Comparison of ENCODE assay signal across 11 mouse cellular contexts in the genomic region with DNA sequence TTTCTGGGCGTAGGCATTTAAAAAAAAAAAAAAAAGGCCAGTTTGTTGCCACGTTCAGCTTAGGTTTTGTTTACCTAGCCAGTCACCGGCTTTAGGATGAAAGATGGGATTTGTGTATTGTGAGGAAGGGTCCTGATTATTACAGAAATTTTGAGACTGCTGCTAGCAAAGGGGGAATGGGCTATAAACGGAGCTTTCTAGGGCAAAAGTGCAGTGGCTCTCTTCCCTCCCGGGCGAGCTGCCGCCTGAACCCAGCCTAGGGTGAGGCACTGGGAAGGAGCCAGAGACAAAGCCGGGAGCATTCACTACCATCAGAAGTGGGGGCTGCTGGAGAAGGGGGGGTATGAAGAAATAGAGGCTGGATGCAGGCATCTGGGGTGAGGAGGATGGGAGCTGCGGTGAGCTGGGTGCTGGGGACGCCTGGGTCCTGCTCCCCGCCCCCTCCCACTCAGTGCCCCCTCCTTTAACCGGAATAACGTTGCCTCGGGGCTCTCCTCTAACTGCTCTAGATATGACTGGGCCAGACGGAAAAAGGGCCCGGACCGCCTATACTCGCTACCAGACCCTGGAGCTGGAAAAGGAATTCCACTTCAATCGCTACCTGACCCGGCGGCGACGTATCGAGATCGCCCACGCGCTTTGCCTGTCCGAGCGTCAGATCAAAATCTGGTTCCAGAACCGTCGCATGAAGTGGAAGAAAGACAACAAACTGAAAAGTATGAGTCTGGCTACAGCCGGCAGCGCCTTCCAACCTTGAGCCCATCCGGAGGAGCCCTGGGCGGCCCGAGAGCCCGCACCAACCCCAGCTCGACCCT. TPM values are rescaled to one million over a fixed set of nuclear protein-coding genes. Genes with fewer than 3 reads are reported as not detected.
A peak's percentile ranks its signal among the peaks of the same experiment; 100 is the strongest.
DNase-seq lines count a peak whose midpoint lies in the region; ATAC-seq and TF ChIP-seq lines count a peak whose summit lies in the region.
"Had no signal": no experiment of that assay in that cellular context is flagged by ENCODE, and none has a peak within 500 bp of the region (broad histone marks: within the 10 kb centered on the region; RNA-seq: fewer than 3 reads in every experiment).

No protein-coding gene starts in this region.

- H3K4me2 ChIP-seq in embryonic facial prominence, embryonic 15.5 days (replicated peaks): no peak overlapping the region
- peak overlapping the region; percentile 95 for H3K4me2 ChIP-seq in kidney, embryonic 14.5 days (replicated peaks; ENCODE audit: low read depth, low read length)
- H3K4me2 ChIP-seq in liver, postnatal 0 days (ENCODE audit: low read depth, low read length): peak overlapping the region; percentile 65
- H3K4me2 ChIP-seq: forebrain, embryonic 13.5 days had no signal

- H3K27me3 ChIP-seq in heart, adult 2 months (ENCODE audit: control insufficient read depth, insufficient read depth, low read length): peaks cover 33% of the 10 kb centered on the region
- peaks cover 100% of the 10 kb centered on the region for H3K27me3 ChIP-seq in embryonic facial prominence, embryonic 15.5 days
- H3K27me3 ChIP-seq in kidney, embryonic 14.5 days (ENCODE audit: control insufficient read depth, insufficient read depth, low read length): no peaks in the 10 kb centered on the region
- H3K27me3 ChIP-seq in liver, postnatal 0 days (ENCODE audit: insufficient read depth, low read length): peaks cover 95% of the 10 kb centered on the region

- 0 out of 2 replicates have a peak, but pooled peaks have one; percentile 51 for ATAC-seq in embryonic facial prominence, embryonic 15.5 days (ENCODE audit: insufficient number of reproducible peaks, low FRiP score, low TSS enrichment, low read depth)
- no peak for ATAC-seq in kidney, embryonic 14.5 days (ENCODE audit: low FRiP score, low TSS enrichment)
- no peak for ATAC-seq in liver, postnatal 0 days
- ATAC-seq: forebrain, embryonic 13.5 days had no signal

- WGBS in heart, adult 2 months: 11% methylated on average over 38 of the region's 38 CpGs
- 1% methylated on average over 38 of the region's 38 CpGs for WGBS in embryonic facial prominence, embryonic 15.5 days
- WGBS in kidney, embryonic 14.5 days: 10% methylated on average over 38 of the region's 38 CpGs
- WGBS in liver, postnatal 0 days (ENCODE audit: insufficient replicate concordance): 6% methylated on average over 37 of the region's 38 CpGs

- H3K79me2 ChIP-seq in heart, adult 2 months (replicated peaks; ENCODE audit: control insufficient read depth, insufficient read depth, low read length): no peaks in the 10 kb centered on the region

- no peak for DNase-seq in heart, adult 2 months
- DNase-seq in heart, postnatal 36 days: no peak
- no peak for DNase-seq in liver, postnatal 0 days
- DNase-seq in layer of hippocampus, postnatal 14 days (ENCODE audit: low spot score in 2 of 2): no peak
- no peak for DNase-seq in spleen, postnatal 4 days (ENCODE audit: low spot score in 2 of 2)
- DNase-seq in spleen, postnatal 14 days (ENCODE audit: low spot score in 2 of 2): no peak
- DNase-seq: cerebellum, adult 8-10 months had no signal

- 0 out of 2 replicates have a peak overlapping the region, but pooled peaks have one; percentile 14 for H3K9ac ChIP-seq in heart, adult 2 months (ENCODE audit: low read depth, low read length)
- H3K9ac ChIP-seq in embryonic facial prominence, embryonic 15.5 days: no peak overlapping the region
- peak overlapping the region; percentile 99 for H3K9ac ChIP-seq in kidney, embryonic 14.5 days (ENCODE audit: low read depth, low read length)
- H3K9ac ChIP-seq in liver, postnatal 0 days (replicated peaks): no peak overlapping the region
- H3K9ac ChIP-seq: forebrain, embryonic 13.5 days had no signal

- TF ChIP-seq EP300 in heart, adult 2 months (IDR thresholded peaks at IDR 0.05; ENCODE audit: insufficient read depth, low read depth, low read length): no peak
- no peak for TF ChIP-seq EP300 in liver, postnatal 0 days (IDR thresholded peaks at IDR 0.05; ENCODE audit: low read depth)

- H3K9me3 ChIP-seq in embryonic facial prominence, embryonic 15.5 days (replicated peaks): no peaks in the 10 kb centered on the region
- no peaks in the 10 kb centered on the region for H3K9me3 ChIP-seq in kidney, embryonic 14.5 days (ENCODE audit: control insufficient read depth, low read length)
- H3K9me3 ChIP-seq in liver, postnatal 0 days (ENCODE audit: low read length): no peaks in the 10 kb centered on the region
- H3K9me3 ChIP-seq: forebrain, embryonic 13.5 days had no signal

- no peak overlapping the region for H3K27ac ChIP-seq in heart, adult 2 months
- no peak overlapping the region for H3K27ac ChIP-seq in embryonic facial prominence, embryonic 15.5 days (replicated peaks)
- H3K27ac ChIP-seq in kidney, embryonic 14.5 days (ENCODE audit: low read depth, low read length): peak overlapping the region; percentile 100
- H3K27ac ChIP-seq in liver, postnatal 0 days (ENCODE audit: low read depth): no peak overlapping the region
- H3K27ac ChIP-seq: forebrain, embryonic 13.5 days had no signal

- TF ChIP-seq POLR2A in heart, adult 2 months (IDR thresholded peaks at IDR 0.05; ENCODE audit: insufficient read depth, low read depth, low read length): no peak

- intact Hi-C loops in heart, adult 2 months (cut with DNase I): loop anchor here (5.0 kb wide), 2 partner anchors 233 to 248 kb away; no protein-coding TSS in a partner anchor
- intact Hi-C loops in heart, postnatal 36 days (cut with DNase I): no loop called here

- no peaks in the 10 kb centered on the region for H3K4me1 ChIP-seq in heart, adult 2 months (ENCODE audit: control insufficient read depth, insufficient read depth, low read length)
- peaks cover 14% of the 10 kb centered on the region; the same call in 1 of the 2 replicates for H3K4me1 ChIP-seq in embryonic facial prominence, embryonic 15.5 days
- peaks cover 58% of the 10 kb centered on the region for H3K4me1 ChIP-seq in kidney, embryonic 14.5 days (ENCODE audit: control insufficient read depth, insufficient read depth, low read length)
- no peaks in the 10 kb centered on the region for H3K4me1 ChIP-seq in liver, postnatal 0 days (ENCODE audit: insufficient read depth)

- H3K4me3 ChIP-seq in heart, adult 2 months: no peak overlapping the region; the same call in 1 of the 2 replicates
- H3K4me3 ChIP-seq in embryonic facial prominence, embryonic 15.5 days (replicated peaks): no peak overlapping the region
- H3K4me3 ChIP-seq in kidney, embryonic 14.5 days (ENCODE audit: low read length): peak overlapping the region; percentile 53
- peak overlapping the region; percentile 25 for H3K4me3 ChIP-seq in liver, postnatal 0 days (ENCODE audit: low read depth, low read length)
- H3K4me3 ChIP-seq: forebrain, embryonic 13.5 days had no signal

- no peaks in the 10 kb centered on the region for H3K36me3 ChIP-seq in heart, adult 2 months (ENCODE audit: control insufficient read depth, insufficient read depth, low read length)
- H3K36me3 ChIP-seq in embryonic facial prominence, embryonic 15.5 days: no peaks in the 10 kb centered on the region
- H3K36me3 ChIP-seq in kidney, embryonic 14.5 days (ENCODE audit: control insufficient read depth, insufficient read depth, low read length): peaks cover 41% of the 10 kb centered on the region
- no peaks in the 10 kb centered on the region for H3K36me3 ChIP-seq in liver, postnatal 0 days (replicated peaks; ENCODE audit: insufficient read depth, low read length)

- no peak for TF ChIP-seq CTCF in heart, adult 2 months (IDR thresholded peaks at IDR 0.05)
- no peak for TF ChIP-seq CTCF in liver, postnatal 0 days (IDR thresholded peaks at IDR 0.05; ENCODE audit: low read depth)

RNA-seq across cellular contexts. Expression of a gene that starts 1.5 kb away (rescaled TPM):
- total RNA-seq in heart, adult 2 months (2021): under 1 TPM in 1 of 2 experiments, not detected in 1; 0.18 TPM
- 0.20 and 0.23 TPM in 2 replicates for polyA plus RNA-seq in heart, adult 2 months (2012; rRNA removed)
- under 1 TPM; 0.19 to 0.22 TPM for total RNA-seq in heart, postnatal 36 days (2021)
- polyA plus RNA-seq in embryonic facial prominence, embryonic 15.5 days (2015; fragmentation: Nextera tagmentation; extraction: Ambion mirVana): not detected in 2 replicates
- polyA plus RNA-seq in kidney, embryonic 14.5 days (2014; fragmentation: Nextera tagmentation; extraction: Ambion mirVana): 22.1 and 24.3 TPM in 2 replicates
- polyA plus RNA-seq in liver, postnatal 0 days (2015; fragmentation: Nextera tagmentation; extraction: Ambion mirVana): 0.75 and 0.91 TPM in 2 replicates
- total RNA-seq in layer of hippocampus, postnatal 14 days (2021): not detected
- total RNA-seq: megakaryocyte, adult 5-6 weeks had no signal
- polyA plus RNA-seq: forebrain, embryonic 13.5 days had no signal

RNA-seq across cellular contexts. Expression of a gene that starts 12.3 kb away (rescaled TPM):
- not detected for total RNA-seq in heart, adult 2 months (2021)
- polyA plus RNA-seq in heart, adult 2 months (2012; rRNA removed): not detected in 2 replicates
- total RNA-seq in heart, postnatal 36 days (2021): not detected
- polyA plus RNA-seq in embryonic facial prominence, embryonic 15.5 days (2015; fragmentation: Nextera tagmentation; extraction: Ambion mirVana): not detected in 2 replicates
- 44.1 and 53.1 TPM in 2 replicates for polyA plus RNA-seq in kidney, embryonic 14.5 days (2014; fragmentation: Nextera tagmentation; extraction: Ambion mirVana)
- not detected in 2 replicates for polyA plus RNA-seq in liver, postnatal 0 days (2015; fragmentation: Nextera tagmentation; extraction: Ambion mirVana)
- not detected for total RNA-seq in layer of hippocampus, postnatal 14 days (2021)
- total RNA-seq: megakaryocyte, adult 5-6 weeks had no signal
- polyA plus RNA-seq: forebrain, embryonic 13.5 days had no signal

RNA-seq across cellular contexts. Expression of a gene that starts 13.5 kb away (rescaled TPM):
- under 1 TPM; 0.63 to 0.75 TPM for total RNA-seq in heart, adult 2 months (2021)
- polyA plus RNA-seq in heart, adult 2 months (2012; rRNA removed): 1.00 and 1.1 TPM in 2 replicates
- total RNA-seq in heart, postnatal 36 days (2021): under 1 TPM; 0.51 to 0.53 TPM
- polyA plus RNA-seq in embryonic facial prominence, embryonic 15.5 days (2015; fragmentation: Nextera tagmentation; extraction: Ambion mirVana): 0.11 TPM in 1 of 2 replicates, not detected in the other
- polyA plus RNA-seq in kidney, embryonic 14.5 days (2014; fragmentation: Nextera tagmentation; extraction: Ambion mirVana): 4.2 and 8.6 TPM in 2 replicates
- polyA plus RNA-seq in liver, postnatal 0 days (2015; fragmentation: Nextera tagmentation; extraction: Ambion mirVana): 0.22 and 0.27 TPM in 2 replicates
- total RNA-seq in layer of hippocampus, postnatal 14 days (2021): not detected
- polyA plus RNA-seq: forebrain, embryonic 13.5 days had no signal

RNA-seq across cellular contexts. Expression of a gene that starts 18.2 kb away (rescaled TPM):
- total RNA-seq in heart, adult 2 months (2021): not detected
- not detected in 2 replicates for polyA plus RNA-seq in heart, adult 2 months (2012; rRNA removed)
- not detected for total RNA-seq in heart, postnatal 36 days (2021)
- polyA plus RNA-seq in embryonic facial prominence, embryonic 15.5 days (2015; fragmentation: Nextera tagmentation; extraction: Ambion mirVana): not detected in 2 replicates
- polyA plus RNA-seq in kidney, embryonic 14.5 days (2014; fragmentation: Nextera tagmentation; extraction: Ambion mirVana): 58.6 and 61.9 TPM in 2 replicates
- 0.27 and 0.51 TPM in 2 replicates for polyA plus RNA-seq in liver, postnatal 0 days (2015; fragmentation: Nextera tagmentation; extraction: Ambion mirVana)
- total RNA-seq in layer of hippocampus, postnatal 14 days (2021): not detected
- total RNA-seq: megakaryocyte, adult 5-6 weeks had no signal
- polyA plus RNA-seq: forebrain, embryonic 13.5 days had no signal

RNA-seq across cellular contexts. Expression of a gene that starts 18.5 kb away (rescaled TPM):
- total RNA-seq in heart, adult 2 months (2021): under 1 TPM; 0.23 to 0.30 TPM
- 0.64 and 0.82 TPM in 2 replicates for polyA plus RNA-seq in heart, adult 2 months (2012; rRNA removed)
- total RNA-seq in heart, postnatal 36 days (2021): under 1 TPM; 0.42 to 0.68 TPM
- polyA plus RNA-seq in embryonic facial prominence, embryonic 15.5 days (2015; fragmentation: Nextera tagmentation; extraction: Ambion mirVana): 0.07 TPM in 1 of 2 replicates, not detected in the other
- 8.2 and 8.6 TPM in 2 replicates for polyA plus RNA-seq in kidney, embryonic 14.5 days (2014; fragmentation: Nextera tagmentation; extraction: Ambion mirVana)
- polyA plus RNA-seq in liver, postnatal 0 days (2015; fragmentation: Nextera tagmentation; extraction: Ambion mirVana): 0.19 and 0.26 TPM in 2 replicates
- not detected for total RNA-seq in layer of hippocampus, postnatal 14 days (2021)
- polyA plus RNA-seq: forebrain, embryonic 13.5 days had no signal

Comparison
In these comparisons a context has a peak if more than half of its experiments do, and no peak if none do; other contexts are left out.
1. H3K4me3 ChIP-seq: peak in kidney, embryonic 14.5 days (single experiment) and liver, postnatal 0 days (single experiment); none in heart, adult 2 months (single experiment) and embryonic facial prominence, embryonic 15.5 days (single experiment).
2. H3K9ac ChIP-seq: peak in heart, adult 2 months (single experiment) and kidney, embryonic 14.5 days (single experiment); none in embryonic facial prominence, embryonic 15.5 days (single experiment) and liver, postnatal 0 days (single experiment).
3. RNA of a gene that starts 1.5 kb away (polyA plus RNA-seq): 22.1 to 24.3 TPM in kidney, embryonic 14.5 days; 0.75 to 0.91 TPM in liver, postnatal 0 days, 0.20 to 0.23 TPM in heart, adult 2 months and not detected in embryonic facial prominence, embryonic 15.5 days; every median in the first group is over 10 times any median in the second.
4. RNA of a gene that starts 12.3 kb away (polyA plus RNA-seq): 44.1 to 53.1 TPM in kidney, embryonic 14.5 days; not detected in liver, postnatal 0 days, not detected in heart, adult 2 months and not detected in embryonic facial prominence, embryonic 15.5 days; every median in the first group is over 10 times any median in the second.